In genomic region chr5:66777999-66778710, GRCm38 (mm10) we compare ENCODE assay signal across 15 mouse cellular contexts. TPM values are rescaled to one million over a fixed set of nuclear protein-coding genes. Genes with fewer than 3 reads are reported as not detected.
"Had no signal": no experiment of that assay in that cellular context is flagged by ENCODE, and none has a peak within 500 bp of the region (broad histone marks: within the 10 kb centered on the region; RNA-seq: fewer than 3 reads in every experiment).

No protein-coding gene starts in this region.

- H3K9me3 ChIP-seq: limb, embryonic 12.5 days; liver, embryonic 13.5 days; neural tube, embryonic 12.5 days had no signal

- H3K4me2 ChIP-seq: limb, embryonic 12.5 days; liver, embryonic 13.5 days; neural tube, embryonic 12.5 days had no signal

- ATAC-seq: intestine, postnatal 0 days; liver, postnatal 0 days had no signal

- H3K27me3 ChIP-seq: limb, embryonic 12.5 days; liver, embryonic 13.5 days; neural tube, embryonic 12.5 days had no signal

- H3K4me3 ChIP-seq: layer of hippocampus, adult 2 months; limb, embryonic 12.5 days; liver, embryonic 13.5 days; midbrain, embryonic 10.5 days; myocyte; neural tube, embryonic 12.5 days had no signal

- H3K4me1 ChIP-seq: liver, embryonic 13.5 days; midbrain, embryonic 10.5 days; neural tube, embryonic 12.5 days had no signal

- H3K36me3 ChIP-seq: limb, embryonic 12.5 days; liver, embryonic 13.5 days; midbrain, embryonic 10.5 days; neural tube, embryonic 12.5 days had no signal

- H3K9ac ChIP-seq: limb, embryonic 12.5 days; liver, embryonic 13.5 days; liver, postnatal 0 days; neural tube, embryonic 12.5 days had no signal

- H3K27ac ChIP-seq: layer of hippocampus, adult 2 months; limb, embryonic 12.5 days; liver, embryonic 13.5 days; midbrain, embryonic 10.5 days; neural tube, embryonic 12.5 days had no signal

- DNase-seq: liver; liver, embryonic 13.5 days; liver, postnatal 0 days; lung, postnatal 36 days; midbrain, embryonic 14.5 days; retina, postnatal 1 day; thymus, adult 18-20 months; thymus, postnatal 14 days had no signal

RNA-seq across cellular contexts. Expression of gene Limch1, which starts 32.5 kb away (rescaled TPM):
- total RNA-seq: megakaryocyte progenitor cell, adult 5-6 weeks had no signal
